Mouse (Mus musculus) left cerebral cortex, adult 8-10 months (tissue): ENCODE results near the gene Pemt. TPM values are rescaled to one million over a fixed set of nuclear protein-coding genes. Genes with fewer than 3 reads are reported as not detected.

Experiments used
- DNase-seq, 2 experiments: peaks; one replicate each; pipeline ENCODE4 v3.0.0; 2022; ENCODE audit warnings: low spot score in 2 of 2
- total RNA-seq, 4 experiments: library from RNA; stranded (reverse); gene quantifications; 2 replicates each; pipeline ENCODE4 v1.2.4; 2022

Gene Pemt
- total RNA-seq, 4 experiments from 2014 or later = 2.7 to 6.2 (median 4.3) TPM

- DNase-seq = peak in 1 of 2 experiments; percentile 52
These were observed 11.7 kb upstream of the Pemt start for GRCm38 (mm10) chr11:60057987-60058386.

GRCm38 (mm10) chr11:60056520-60056919 lies 10.2 kb upstream of the Pemt start:
- DNase-seq = no peak

GRCm38 (mm10) chr11:60048841-60049240 lies 2.6 kb upstream of the Pemt start:
- DNase-seq = no peak

GRCm38 (mm10) chr11:60045676-60046057 lies 622 bp downstream of the Pemt start:
- DNase-seq = no peak

- no peak for DNase-seq
These were observed 1.5 kb downstream of the Pemt start for GRCm38 (mm10) chr11:60044777-60045176.

- DNase-seq = no peak
These were observed 4.0 kb downstream of the Pemt start for GRCm38 (mm10) chr11:60042277-60042676.

- no peak for DNase-seq
These were observed 9.6 kb downstream of the Pemt start for GRCm38 (mm10) chr11:60036537-60037220.

GRCm38 (mm10) chr11:60034911-60035400 lies 11.3 kb downstream of the Pemt start:
- no peak for DNase-seq

GRCm38 (mm10) chr11:60034293-60034692 lies 12.0 kb downstream of the Pemt start:
- no peak for DNase-seq

- peak in 1 of 2 experiments; percentile 68 for DNase-seq
These were observed 13.5 kb downstream of the Pemt start for GRCm38 (mm10) chr11:60032586-60033430.

GRCm38 (mm10) chr11:60030747-60031331 lies 15.4 kb downstream of the Pemt start:
- no peak for DNase-seq

GRCm38 (mm10) chr11:60029976-60030375 lies 16.3 kb downstream of the Pemt start:
- DNase-seq = no peak

- DNase-seq = no peak
These were observed 18.1 kb downstream of the Pemt start for GRCm38 (mm10) chr11:60027913-60028875.

GRCm38 (mm10) chr11:60027272-60027671 lies 19.0 kb downstream of the Pemt start:
- DNase-seq = peak in 1 of 2 experiments; percentile 52

GRCm38 (mm10) chr11:60026166-60026565 lies 20.1 kb downstream of the Pemt start:
- no peak for DNase-seq

GRCm38 (mm10) chr11:60021201-60021600 lies 25.1 kb downstream of the Pemt start:
- no peak for DNase-seq

- DNase-seq = no peak
These were observed 29.6 kb downstream of the Pemt start for GRCm38 (mm10) chr11:60016726-60017125.

- DNase-seq = no peak
These were observed 34.8 kb downstream of the Pemt start for GRCm38 (mm10) chr11:60011516-60011915.

- no peak for DNase-seq
These were observed 36.8 kb downstream of the Pemt start for GRCm38 (mm10) chr11:60009451-60009850.

- DNase-seq = no peak
These were observed 40.4 kb downstream of the Pemt start for GRCm38 (mm10) chr11:60005866-60006265.

- no peak for DNase-seq
These were observed 41.6 kb downstream of the Pemt start for GRCm38 (mm10) chr11:60004716-60005115.
